Mouse (Mus musculus): Measurements from ENCODE around the gene Esx1. TPM values are rescaled to one million over a fixed set of nuclear protein-coding genes. Genes with fewer than 3 reads are reported as not detected.

Esx1 gene
- total and polyA plus RNA-seq, 3 experiments: 0.17 to 2.1 (median 0.47) TPM

GRCm38 (mm10) chrX:137149050-137149449 is 27.2 kb upstream of the Esx1 start:
- no peaks in the 10 kb centered on the region for H3K9me3 ChIP-seq (replicated peaks; ENCODE audit: low read length)
- H3K4me3 ChIP-seq (replicated peaks in 1 of 3; ENCODE audit: low read depth in 2 of 3, low read length in 2 of 3, poor library complexity in 1 of 3): peak overlapping the region; percentile 3 to 72 (median 48)
- H3K4me2 ChIP-seq (ENCODE audit: insufficient read depth, low read depth, poor library complexity, severe bottlenecking): 0 out of 2 replicates have a peak overlapping the region, but pooled peaks have one; percentile 10
- TF ChIP-seq KAT2A (IDR thresholded peaks at IDR 0.05; ENCODE audit: insufficient replicate concordance, low read length) (peak; percentile 68; the same call in 1 of the 2 replicates), ELF1 (IDR thresholded peaks at IDR 0.05; ENCODE audit: low read depth, low read length) (peak; percentile 61; the same call in 1 of the 2 replicates), ZNF384 (IDR thresholded peaks at IDR 0.05; ENCODE audit: low read depth, low read length) (no peak), TBP (conservative IDR thresholded peaks at IDR 0.05; ENCODE audit: low read depth, low read length) (0 out of 2 replicates have a peak, but pooled peaks have one; percentile 53), RCOR1 (conservative IDR thresholded peaks at IDR 0.05; ENCODE audit: low read depth, low read length) (no peak), PAX5 (IDR thresholded peaks at IDR 0.05; ENCODE audit: low read length) (no peak), MXI1 (IDR thresholded peaks at IDR 0.05; ENCODE audit: low read depth, low read length) (peak; percentile 43; the same call in 1 of the 2 replicates), POLR2A (IDR thresholded peaks at IDR 0.05; ENCODE audit: low read depth, low read length) (peak; percentile 72), HCFC1 (IDR thresholded peaks at IDR 0.05; ENCODE audit: low read depth, low read length) (peak; percentile 63), MAX (IDR thresholded peaks at IDR 0.05; ENCODE audit: low read length) (peak; percentile 41; the same call in 1 of the 2 replicates), ETS1 (conservative IDR thresholded peaks at IDR 0.05; ENCODE audit: low read depth, low read length) (no peak), E2F4 (IDR thresholded peaks at IDR 0.05; ENCODE audit: insufficient replicate concordance, low read depth, low read length) (0 out of 2 replicates have a peak, but pooled peaks have one; percentile 26), TCF12 (IDR thresholded peaks at IDR 0.05; ENCODE audit: low read depth, low read length) (peak; percentile 65), NELFE (IDR thresholded peaks at IDR 0.05; ENCODE audit: low read depth, low read length) (peak; percentile 73), MYC (IDR thresholded peaks at IDR 0.05; ENCODE audit: low read depth, low read length) (peak; percentile 81)
- in situ Hi-C loops (cut with MboI; ENCODE audit: low pct_ligation_motif_present, low pct_unique_long_range_greater_than_20kb, low sequenced_read_pairs) (no loop called here), dilution Hi-C loops (cut with MboI; ENCODE audit: extremely low pct_ligation_motif_present, extremely low pct_unique_long_range_greater_than_20kb, low sequenced_read_pairs) (no loop called here)
- no peaks in the 10 kb centered on the region for H3K27me3 ChIP-seq (replicated peaks)
- peaks cover 0 to 2% of the 10 kb centered on the region in 2 experiments for H3K36me3 ChIP-seq (replicated peaks in 1 of 2; ENCODE audit: control insufficient read depth in 1 of 2, insufficient read depth in 1 of 2, low read length in 1 of 2)
- H3K27ac ChIP-seq (ENCODE audit: insufficient read depth, low read depth): peak overlapping the region; percentile 6; the same call in 1 of the 2 replicates
- no peaks in the 10 kb centered on the region for H3K4me1 ChIP-seq (ENCODE audit: control insufficient read depth in 1 of 2, insufficient read depth in 2 of 2)
- DNase-seq (ENCODE audit: extremely low read depth): peak; percentile 34
- H3K9ac ChIP-seq (ENCODE audit: insufficient read depth, low read depth): peak overlapping the region; percentile 67; the same call in 1 of the 2 replicates
- H3K79me2 ChIP-seq (replicated peaks; ENCODE audit: control insufficient read depth, extremely low read depth, insufficient read depth, poor library complexity, severe bottlenecking): peaks cover 29% of the 10 kb centered on the region

GRCm38 (mm10) chrX:137144674-137145073 is 22.8 kb upstream of the Esx1 start:
- Histone ChIP-seq H3K27ac (ENCODE audit: insufficient read depth, low read depth) (no peak overlapping the region), H3K4me2 (ENCODE audit: insufficient read depth, low read depth, poor library complexity, severe bottlenecking) (no peak overlapping the region), H3K4me3 (replicated peaks in 1 of 3; ENCODE audit: low read depth in 2 of 3, low read length in 2 of 3, poor library complexity in 1 of 3) (no peak overlapping the region), H3K79me2 (replicated peaks; ENCODE audit: control insufficient read depth, extremely low read depth, insufficient read depth, poor library complexity, severe bottlenecking) (peaks cover 37% of the 10 kb centered on the region), H3K9me3 (replicated peaks; ENCODE audit: low read length) (no peaks in the 10 kb centered on the region), H3K36me3 (replicated peaks in 1 of 2; ENCODE audit: control insufficient read depth in 1 of 2, insufficient read depth in 1 of 2, low read length in 1 of 2) (peaks cover 5 to 10% of the 10 kb centered on the region in 2 experiments), H3K9ac (ENCODE audit: insufficient read depth, low read depth) (no peak overlapping the region), H3K27me3 (replicated peaks) (no peaks in the 10 kb centered on the region), H3K4me1 (ENCODE audit: control insufficient read depth in 1 of 2, insufficient read depth in 2 of 2) (no peaks in the 10 kb centered on the region)
- no peak for DNase-seq (ENCODE audit: extremely low read depth)
- dilution Hi-C loops (cut with MboI; ENCODE audit: extremely low pct_ligation_motif_present, extremely low pct_unique_long_range_greater_than_20kb, low sequenced_read_pairs) (no loop called here), in situ Hi-C loops (cut with MboI; ENCODE audit: low pct_ligation_motif_present, low pct_unique_long_range_greater_than_20kb, low sequenced_read_pairs) (no loop called here)
- no peak for TF ChIP-seq MAZ (IDR thresholded peaks at IDR 0.05; ENCODE audit: low read depth, low read length)
- peak; percentile 70 for TF ChIP-seq ZNF384 (IDR thresholded peaks at IDR 0.05; ENCODE audit: low read depth, low read length)
- no peak for TF ChIP-seq SMC3 (IDR thresholded peaks at IDR 0.05; ENCODE audit: low read depth, low read length)
- peak; percentile 31 to 36; a peak in 2 of 4 replicates for TF ChIP-seq CTCF (conservative IDR thresholded peaks at IDR 0.05 in 1 of 2, IDR thresholded peaks at IDR 0.05 in 1 of 2; ENCODE audit: low read depth in 2 of 2, low read length in 2 of 2)

Measured in CH12.LX (cell line).